Mouse (Mus musculus) embryo, embryonic 9.5 days (tissue): ENCODE measurements around the gene Oaz1.
A peak's percentile ranks its signal among the peaks of the same experiment; 100 is the strongest.

Experiments used
- DNase-seq: peaks from one replicate; pipeline ENCODE4 v3.0.0-alpha.2; 2017; ENCODE audit errors: extremely low spot score

Gene Oaz1

DNA sequence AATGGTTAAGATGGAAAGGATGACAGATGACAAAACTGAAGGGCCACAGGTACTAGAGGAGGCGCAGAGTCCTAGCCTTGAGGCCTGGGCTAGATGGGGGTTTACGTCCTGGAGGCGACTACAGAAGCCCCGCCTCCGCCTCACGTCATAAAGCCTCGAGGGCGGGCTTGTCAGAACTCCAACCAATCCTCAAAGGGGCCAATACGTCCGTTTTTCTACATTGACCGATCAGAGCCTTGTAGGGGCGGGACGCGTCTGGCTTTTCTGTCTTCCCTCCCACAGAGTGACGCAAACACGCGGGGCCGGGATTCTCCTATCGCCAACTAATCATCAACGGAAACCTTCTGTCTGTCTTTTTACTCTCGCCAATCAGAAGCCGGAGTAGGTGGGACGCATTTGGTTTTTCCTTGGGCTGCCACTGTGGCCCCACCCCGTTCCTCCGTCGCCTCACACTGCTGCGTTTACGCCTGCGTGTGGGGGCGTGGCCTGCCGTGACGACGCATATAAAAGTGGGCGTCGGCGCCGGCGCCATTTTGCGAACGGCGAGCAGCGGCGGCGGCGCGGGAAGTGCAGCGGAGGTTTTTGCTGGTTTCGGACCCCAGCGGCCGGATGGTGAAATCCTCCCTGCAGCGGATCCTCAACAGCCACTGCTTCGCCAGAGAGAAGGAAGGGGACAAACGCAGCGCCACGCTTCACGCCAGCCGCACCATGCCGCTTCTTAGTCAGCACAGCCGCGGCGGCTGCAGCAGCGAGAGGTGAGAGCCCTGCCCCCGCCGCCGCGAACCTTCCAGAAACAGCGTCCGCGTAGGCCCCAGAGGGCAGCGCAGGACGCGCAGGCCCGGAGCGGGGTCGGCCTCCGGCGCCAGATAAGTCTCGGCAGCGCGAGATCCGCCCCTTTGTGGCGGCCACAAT is at the start of gene Oaz1:
Oaz1 (plus strand) TSS at position 506 of the 912 bp plus-strand sequence.
- peak; percentile 97 for DNase-seq

DNA sequence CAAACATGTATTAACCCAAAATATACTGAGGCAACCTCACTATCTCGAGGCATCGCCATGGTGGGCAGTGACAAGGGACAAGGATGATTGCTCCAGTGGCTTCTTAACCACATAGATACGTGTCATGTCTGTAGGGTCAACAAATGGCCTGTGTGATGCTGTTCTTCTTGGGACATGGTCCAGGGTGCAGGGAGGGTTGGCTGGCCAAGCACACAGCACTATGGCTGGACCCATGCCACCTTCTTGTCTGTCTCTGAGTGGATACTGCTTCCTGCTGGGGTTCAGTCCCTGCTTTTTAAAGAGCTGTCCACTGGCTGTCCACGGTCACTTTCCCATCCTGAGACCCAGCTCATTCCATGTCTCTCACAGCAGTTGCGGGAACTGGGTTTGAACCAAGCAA is 49.3 kb upstream of the Oaz1 start:
- DNase-seq: no peak

DNA sequence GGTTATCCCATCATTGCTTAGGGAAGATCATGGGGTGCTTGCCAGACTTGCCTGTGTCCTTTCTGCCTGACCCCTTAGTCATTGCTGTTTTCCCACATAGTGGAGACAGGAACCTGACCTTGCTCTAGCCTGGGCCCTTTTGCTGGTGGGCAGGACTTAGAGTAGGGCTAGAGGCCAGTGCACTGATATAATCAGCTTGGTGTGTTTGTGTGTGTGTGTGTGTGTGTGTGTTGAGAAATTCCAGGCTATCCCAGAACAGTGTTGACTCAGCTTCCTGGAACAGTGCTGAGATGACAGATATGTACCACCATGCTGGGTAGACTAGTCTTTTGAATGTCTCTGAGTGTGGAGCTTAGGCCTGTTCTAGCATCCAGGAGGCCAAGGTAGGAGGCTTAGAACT is 46.9 kb upstream of the Oaz1 start:
- DNase-seq: no peak

DNA sequence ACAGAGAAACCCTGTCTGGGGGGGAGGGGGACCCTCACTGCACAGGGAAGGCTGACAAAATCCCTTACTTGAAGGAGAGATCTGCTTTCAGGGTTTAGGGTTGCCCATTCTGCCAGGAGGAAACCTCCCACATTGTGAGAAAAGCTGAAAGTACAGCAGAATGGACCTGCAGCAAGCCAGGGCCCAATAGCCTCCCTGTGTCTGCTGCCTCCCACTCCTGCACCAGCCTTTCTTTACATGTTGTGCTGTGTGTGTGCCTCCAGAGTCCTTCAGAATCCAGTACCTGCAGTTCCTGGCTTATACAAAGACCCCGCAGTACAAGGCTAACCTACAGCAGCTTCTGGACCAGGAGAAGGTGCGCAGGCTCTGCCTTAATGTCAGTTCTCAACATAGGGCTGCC is 42.2 kb upstream of the Oaz1 start:
- DNase-seq: no peak

DNA sequence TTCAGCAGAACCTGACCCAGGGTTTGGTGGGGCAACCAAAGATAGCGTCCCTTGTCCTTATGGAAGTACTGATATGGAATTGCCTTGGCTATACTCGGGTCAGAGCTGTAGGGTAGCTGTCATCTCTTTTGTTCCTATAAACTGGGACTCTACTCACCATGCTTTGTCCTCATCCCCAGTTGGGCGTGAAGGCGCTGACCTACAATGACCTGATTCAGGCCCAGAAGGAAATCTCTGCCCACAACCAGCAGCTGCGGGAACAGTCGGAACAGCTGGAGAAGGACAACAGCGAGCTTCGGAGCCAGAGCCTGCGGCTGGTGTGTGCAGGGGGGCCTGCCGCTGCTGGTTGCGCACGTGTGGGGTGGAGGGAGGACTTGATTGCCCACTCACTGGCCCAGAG is 41.6 kb upstream of the Oaz1 start:
- DNase-seq: no peak

DNA sequence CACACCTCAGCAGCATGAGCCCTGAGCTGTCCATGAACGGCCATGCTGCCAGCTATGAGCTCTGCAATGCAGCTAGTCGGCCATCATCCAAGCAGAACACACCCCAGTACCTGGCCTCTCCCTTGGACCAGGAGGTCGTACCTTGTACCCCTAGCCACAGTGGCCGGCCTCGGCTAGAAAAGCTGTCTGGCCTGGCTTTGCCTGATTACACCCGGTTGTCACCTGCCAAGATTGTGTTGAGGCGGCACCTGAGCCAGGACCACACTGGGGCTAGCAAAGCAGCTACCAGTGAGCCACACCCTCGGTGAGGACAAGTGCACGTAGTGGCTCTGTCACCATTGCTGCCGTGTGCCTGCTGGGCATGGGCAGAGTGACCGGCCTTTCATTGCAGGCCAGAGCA is 40.5 kb upstream of the Oaz1 start:
- no peak for DNase-seq

DNA sequence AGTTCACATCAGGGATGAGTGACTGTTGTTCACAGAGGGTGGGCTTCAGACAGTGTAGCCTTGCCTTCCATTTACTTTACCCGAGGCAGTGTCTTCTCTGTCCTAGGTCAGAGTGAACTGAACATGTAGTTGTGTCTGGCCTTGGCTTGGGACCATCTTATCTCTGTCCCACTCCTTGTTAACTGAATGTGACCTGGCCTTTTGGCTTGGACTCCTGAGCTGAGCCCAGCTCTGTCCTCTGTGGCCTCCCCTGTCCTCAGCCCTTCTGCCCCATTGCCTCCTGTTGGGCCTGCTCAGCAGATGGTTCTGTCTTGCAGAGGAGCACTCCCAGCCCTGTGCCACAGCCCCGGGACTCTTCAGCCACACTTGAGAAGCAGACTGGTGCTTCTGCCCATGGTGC is 38.9 kb upstream of the Oaz1 start:
- no peak for DNase-seq

DNA sequence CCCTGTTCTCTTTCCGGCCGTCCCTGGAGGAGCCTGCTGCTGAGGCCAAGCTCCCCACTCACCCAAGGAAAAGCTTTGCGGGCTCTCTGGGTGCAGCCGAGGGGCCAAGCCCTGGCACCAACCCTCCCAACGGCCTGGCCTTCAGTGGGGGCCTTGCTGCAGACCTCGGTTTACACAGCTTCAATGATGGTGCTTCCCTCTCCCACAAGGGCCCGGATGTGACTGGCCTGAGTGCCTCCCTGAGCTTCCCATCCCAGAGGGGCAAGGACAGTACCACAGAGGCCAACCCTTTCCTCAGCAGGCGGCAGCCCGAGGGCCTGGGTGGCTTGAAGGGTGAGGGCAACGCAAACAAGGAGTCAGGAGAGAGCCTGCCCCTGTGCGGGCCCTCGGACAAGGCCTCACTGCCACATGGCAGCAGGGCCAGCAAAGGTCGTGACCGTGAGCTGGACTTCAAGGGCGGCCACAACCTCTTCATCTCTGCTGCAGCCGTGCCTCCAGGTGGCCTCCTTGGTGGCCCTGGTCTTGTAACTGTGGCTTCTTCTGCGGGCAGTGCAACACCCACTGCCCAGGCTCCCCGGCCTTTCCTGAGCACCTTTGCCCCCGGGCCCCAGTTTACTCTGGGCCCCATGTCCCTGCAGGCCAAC is 35.6 kb upstream of the Oaz1 start:
- no peak for DNase-seq

DNA sequence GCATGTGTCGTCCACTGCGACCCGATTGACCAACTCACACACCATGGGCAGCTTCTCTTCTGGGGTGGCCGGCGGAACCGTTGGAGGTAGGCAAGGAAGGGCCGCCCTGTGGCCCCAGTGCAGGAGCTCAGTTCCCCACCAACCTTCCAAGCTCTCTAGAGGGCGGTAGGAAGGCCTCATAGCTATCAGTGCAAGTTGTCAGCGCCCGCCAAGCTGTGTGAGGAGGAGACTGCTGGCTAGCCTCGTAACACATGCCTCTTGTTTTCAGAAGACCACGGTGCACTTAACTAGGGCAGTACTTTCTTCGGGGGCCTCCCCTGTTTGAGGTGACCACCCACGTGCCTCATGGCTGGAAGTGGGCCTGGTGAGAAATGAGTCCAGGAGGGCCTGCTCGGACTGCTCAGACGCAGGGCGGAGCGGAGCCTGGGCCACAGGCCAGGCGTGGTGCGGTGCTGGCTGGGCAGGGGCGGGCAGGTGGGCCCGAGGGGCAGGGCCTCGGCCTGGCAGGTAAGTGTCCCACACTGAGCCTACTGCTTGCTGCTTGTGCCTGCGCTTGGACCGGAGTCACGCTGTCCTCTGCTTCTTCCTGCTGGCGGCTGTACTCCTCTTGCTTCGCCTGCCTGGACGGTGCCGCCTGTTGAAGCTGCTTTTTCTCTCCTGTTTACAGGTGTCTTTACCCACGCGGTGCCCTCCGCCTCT is 34.8 kb upstream of the Oaz1 start:
- DNase-seq: no peak

DNA sequence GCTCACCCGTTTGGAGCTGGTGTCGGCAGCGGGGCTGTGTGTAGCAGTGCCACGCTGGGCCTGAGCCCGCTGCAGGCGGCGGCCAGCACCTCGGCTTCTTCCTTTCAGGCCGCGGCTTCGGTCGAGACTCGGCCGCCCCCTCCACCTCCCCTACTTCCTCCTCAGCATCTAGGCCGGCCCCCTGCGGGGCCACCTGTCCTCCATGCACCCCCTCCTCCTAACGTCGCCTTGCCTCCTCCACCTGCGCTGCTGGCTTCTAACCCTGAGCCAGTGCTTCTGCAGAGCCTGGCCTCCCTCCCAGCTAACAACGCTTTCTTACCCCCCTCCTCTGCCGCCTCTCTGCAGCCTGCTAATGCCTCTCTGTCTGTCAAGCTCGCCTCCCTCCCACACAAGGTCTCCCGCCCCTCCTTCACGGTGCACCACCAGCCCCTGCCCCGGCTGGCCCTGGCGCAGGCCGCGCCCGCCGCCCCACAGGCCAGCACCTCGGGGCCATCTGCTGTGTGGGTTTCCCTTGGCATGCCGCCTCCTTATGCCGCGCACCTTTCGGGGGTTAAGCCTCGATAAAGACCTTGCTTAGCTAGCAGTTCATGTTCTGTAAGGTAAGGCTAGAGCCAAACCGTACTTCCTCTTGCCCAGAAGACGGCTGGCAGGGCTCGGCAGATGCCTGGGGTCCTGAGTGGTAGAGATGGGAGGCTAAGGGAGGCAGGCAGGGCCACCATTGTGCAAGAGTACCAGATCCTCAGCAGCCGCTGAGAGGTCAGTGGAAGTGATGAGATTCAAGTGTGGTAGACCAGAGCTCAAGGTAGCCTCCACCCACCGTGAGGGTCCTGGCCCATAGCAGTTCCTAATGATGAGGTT is 34.1 kb upstream of the Oaz1 start:
- DNase-seq: no peak

DNA sequence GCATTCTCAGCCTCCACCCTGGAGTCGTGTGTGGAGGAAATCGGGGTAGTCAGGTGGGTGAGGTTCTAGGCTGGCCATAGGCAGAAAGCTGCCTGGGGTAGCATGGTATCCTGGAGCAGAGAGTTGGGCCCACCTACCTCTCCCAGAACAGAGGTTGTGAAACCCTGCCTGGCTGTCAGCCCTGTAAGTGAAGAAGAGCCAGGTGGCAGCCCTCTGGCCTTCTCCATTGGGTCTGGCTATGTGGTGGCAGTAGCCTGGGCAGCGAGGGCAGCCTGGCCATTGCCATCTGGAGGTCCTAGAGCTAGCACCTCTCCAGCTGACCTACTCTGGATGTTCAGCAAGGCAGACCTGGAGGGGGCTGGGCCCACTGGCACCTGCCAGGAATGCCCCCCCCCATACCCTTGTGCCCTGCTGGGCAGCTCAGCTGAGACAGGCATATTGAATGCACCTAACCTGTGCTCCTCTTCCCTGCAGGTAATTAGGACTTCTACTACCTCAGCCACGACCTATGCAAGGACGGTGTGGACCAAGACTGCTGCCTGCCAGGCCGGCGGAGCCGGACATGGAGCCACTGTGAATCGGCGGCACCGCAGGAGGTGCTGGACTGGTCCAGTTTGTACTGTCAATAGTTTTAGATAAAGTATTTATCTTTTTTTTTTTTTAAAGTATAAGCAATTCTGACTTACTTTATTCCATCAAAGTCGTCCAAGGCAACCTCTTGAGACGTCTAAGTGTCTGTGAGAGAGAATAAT is 33.2 kb upstream of the Oaz1 start:
- DNase-seq: no peak

DNA sequence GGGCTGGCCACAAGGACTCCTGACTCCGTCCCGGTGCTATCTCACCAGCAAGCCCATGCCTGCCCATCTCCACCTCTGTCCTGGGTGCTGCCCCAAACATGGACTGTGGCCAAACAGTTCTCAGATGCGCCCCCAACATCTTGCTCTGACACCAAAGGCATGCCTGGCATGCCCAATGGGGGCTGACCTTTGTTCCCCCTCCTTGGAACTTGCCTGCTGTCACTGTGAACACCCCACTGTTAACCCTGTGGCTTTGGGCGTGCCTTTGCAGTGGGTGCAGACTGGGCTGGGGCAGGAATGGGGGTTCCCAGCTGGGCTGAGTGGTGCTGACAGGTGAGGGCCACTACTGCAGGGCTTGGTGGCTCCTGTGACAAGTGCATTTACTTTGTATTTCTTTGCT is 32.7 kb upstream of the Oaz1 start:
- no peak for DNase-seq

DNA sequence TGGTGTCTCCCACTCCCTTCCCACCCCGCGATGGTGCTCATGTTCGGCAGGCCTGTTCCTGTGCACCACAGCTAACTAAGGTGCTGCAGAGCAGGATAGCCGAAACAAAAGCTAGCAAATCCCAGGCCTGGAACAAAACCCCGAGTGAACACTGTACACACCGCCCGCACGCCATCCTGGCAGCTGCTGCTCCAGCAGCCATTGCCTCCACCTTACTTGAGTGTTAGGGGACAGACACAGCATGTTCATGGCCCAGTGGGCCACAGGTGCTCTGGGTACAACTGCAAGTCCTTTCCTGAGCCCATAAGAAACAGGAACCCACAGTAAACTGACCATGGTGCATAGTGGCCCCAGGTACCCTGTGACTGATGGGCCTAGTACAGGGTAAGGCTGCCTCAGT is 31.7 kb upstream of the Oaz1 start:
- no peak for DNase-seq

DNA sequence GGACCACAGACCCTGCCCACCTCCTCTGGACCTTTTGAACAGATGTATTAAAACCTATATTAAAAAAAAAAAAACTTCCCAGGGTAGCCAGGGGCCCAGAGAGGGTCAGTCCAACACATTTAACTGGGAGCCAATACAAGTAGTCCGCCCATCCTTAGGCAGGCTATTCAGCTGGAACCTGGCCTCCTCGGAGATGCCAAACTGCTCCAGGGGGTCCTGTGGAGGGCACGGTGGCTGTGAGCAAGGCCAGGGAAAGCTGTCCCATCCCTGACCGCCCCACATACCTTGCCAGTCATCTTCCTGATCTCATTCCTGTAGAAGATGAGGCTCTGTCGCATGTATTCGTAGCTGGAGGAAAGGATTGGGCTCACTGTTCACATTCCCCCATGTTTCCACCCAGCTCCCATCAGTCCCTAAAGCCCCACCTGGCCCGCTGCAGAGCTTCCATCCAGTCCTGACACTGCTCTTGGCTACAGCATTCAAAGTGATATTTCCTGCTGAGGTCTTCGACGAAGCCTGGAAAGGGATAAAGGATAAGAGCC is 30.1 kb upstream of the Oaz1 start:
- DNase-seq: no peak

DNA sequence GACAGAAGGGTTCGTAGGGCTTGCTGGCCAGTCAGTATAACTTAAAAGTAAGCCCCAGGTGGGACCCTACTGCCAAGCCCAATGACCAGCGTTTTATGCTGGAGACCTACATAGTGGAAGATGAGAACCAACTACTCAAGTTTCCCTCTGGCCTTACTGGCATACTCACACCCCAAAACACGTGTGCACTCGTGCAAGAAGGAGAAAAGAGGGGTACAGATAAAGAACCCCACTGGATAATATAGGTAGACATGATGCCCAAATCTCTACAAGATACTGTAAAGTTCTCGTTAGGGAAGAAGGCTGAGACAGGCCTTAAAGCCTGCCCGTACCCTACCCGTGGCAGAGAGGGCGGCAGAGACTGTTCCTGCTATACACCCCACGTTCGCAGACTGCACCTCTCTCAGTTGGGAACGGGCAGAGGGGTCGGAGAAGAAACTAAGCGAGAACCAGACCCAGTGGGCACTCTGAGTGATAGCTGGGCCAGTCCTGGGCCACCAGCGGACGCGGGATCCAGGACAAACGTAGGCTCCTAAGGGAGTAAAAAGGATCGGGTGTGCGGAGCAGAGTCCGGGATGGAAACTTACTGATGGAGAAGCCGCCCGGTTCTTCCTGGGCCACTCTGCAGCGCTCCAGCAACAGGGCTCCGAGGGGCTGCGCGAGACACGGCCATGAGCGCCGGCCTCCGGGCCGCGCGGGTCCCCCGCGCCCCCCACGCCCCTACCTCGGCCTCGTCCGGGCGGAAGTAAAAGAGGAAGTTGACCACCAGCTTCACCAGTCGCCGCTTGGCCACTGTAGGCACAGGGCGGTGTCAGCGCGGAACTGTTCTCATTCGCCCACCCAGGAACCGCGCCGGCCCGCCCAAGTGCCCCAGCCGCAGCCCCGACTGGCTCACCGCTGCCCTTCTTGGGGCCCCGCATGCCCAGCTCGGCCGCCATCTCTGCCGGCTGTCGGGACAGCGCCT is 29.0 kb upstream of the Oaz1 start:
- peak; percentile 42 for DNase-seq

DNA sequence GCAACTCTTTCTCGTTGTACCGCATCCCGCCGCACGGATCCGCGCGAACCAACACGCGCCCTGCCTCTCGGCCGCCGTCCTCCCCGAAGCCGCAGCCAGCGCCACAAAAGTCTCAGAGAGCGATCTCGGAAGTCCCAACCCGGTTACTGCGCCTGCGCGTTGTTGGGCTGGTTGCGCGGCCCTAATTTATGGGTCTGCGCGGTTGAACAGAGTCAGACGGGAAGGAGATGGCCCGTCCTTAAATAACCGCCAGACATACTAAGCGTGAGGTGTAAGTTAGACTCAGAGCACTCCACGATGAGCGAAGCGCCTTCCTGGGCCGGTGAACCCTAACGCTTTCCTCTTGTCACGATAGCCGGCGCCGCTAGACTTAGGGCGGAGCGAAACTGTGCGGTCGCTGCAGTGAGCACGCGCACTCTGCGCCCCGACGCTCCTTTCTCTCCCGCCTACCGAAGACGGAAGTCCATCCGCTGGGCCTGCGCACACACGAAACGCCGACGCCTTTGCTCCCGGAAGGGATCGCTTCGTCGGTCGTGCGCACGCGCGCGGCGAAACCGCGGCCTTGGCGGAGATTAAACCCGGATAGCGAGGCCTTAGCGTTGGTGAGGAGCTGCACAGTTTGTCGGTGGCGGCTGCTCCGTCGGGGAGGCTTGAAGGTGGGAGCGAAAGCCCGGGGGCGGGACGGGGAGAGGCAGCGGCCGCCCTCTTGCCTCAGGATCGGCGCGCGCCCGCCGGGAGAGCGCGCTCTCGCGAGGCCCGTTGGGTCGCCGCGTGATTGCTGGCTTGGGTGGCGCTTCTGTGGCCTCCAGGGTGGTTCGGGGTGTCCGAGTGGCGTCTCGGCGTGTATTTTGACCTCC is 28.1 kb upstream of the Oaz1 start, which contains the start of the genes Sf3a2 and Plekhj1:
Sf3a2 (plus strand) TSS at position 49 of the 857 bp plus-strand sequence.
Plekhj1 (minus strand) TSS at position 477 of the 857 bp plus-strand sequence.
- peak; percentile 92 for DNase-seq

DNA sequence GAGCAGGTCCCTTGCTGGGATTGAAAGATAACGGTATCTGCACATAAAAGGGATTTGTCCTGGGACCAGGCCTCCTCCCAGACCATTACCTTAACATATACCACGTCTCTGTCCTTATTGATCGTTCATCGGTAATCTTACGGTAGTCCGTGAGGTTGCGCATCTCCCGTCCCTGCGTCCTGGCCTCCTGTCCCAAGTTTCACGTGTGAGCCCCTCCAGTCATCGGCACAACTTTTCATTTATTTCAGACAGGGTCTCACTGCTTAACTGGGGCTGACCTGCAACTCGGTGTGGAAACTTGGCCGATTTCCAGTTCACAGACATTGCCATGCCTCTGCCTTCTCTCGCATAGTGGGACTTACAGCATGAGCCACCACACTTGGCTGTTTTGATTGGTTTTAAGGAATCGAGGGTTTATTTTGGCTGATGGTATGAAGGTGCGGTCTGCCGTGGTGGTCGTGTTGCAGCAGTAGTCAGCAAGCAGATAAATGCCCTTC is 27.3 kb upstream of the Oaz1 start:
- no peak for DNase-seq

DNA sequence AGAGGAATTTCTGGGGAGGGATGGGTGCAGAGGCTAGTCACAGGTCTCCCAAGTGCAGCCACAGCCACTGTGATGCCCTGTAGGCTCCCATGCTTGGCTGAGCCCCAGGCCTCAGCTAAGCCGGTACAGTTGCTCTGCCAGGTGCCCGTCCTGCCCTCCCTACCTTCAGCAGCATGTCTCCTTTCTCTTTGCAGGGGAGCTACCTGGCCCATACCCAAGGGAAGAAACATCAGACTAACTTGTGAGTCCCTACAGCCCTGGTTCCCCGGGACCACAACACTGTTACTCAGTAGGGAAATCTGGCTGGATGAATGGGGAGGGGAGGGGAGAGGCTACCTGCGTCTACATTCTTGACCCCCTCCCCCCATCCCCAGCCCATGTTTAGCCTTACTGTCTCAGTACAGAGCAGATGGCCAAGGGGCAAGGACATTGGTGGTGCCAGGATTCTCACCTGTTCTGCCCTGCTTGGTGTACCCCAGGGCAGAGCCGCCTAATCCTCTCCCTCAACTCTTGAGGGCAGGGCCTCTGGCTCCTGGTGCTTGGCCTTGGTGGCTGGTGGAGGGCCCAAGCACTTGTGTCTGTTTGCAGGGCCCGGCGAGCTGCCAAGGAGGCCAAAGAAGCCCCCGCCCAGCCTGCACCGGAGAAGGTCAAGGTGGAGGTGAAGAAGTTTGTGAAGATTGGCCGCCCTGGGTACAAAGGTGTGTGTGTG is 24.1 kb upstream of the Oaz1 start:
- no peak for DNase-seq
